Mouse (Mus musculus) G1E-ER4 (cell line): ENCODE results near the gene Nab2. TPM values are rescaled to one million over a fixed set of nuclear protein-coding genes. Genes with fewer than 3 reads are reported as not detected.

Experiments
- GATA1 ChIP-seq: IDR thresholded peaks from one replicate; pipeline ENCODE4 v1.8.0; 2012; ENCODE audit warnings: low read length, inconsistent platforms
- polyA plus RNA-seq: library from polyadenylated mRNA; stranded (reverse); fragments of >175 nt; gene quantifications from 2 replicates; pipeline ENCODE4 v1.2.3, GENCODE M21; 2012

Nab2 gene
- polyA plus RNA-seq, 1 experiment, result 76.8 TPM

DNA sequence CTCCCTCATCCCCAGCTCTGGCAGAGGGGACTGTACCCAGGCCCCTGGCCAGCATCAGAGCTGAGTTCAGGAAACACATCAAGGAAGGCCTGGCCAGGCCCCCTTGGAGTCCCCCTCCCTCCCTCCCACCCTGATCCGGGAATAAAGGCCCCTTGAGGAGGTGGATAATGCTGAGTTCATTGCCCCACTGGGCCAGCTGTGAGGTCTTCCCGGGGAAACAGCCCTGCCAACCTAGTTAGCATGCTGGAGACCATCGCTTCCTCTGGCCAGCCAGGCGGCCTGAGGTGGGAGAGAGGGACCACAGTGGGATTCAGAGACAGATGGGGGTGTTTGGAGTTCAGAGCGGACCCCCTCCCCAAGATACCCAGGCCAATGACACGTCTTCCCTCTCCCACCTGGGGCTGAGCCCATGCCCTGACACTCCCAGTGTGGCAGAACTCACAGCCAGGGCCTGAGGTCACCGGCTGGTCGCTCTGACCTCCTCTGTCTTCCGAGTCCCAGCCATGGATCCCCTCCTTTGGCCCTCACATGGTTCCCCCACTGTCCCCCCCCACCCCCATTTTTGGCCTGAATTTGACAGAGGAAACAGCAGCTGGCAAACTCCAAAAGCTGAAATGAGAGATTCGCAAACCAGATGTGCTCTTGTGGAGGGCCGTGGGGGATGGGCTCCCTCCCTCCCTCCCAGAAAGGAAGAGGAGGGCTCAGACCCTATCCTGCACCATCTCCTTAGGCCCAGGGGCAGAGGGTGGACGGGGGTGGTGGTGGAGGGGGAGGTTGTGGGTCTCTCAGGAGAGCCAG lies 53.9 kb downstream of the Nab2 start:
- TF ChIP-seq GATA1, result no peak

DNA sequence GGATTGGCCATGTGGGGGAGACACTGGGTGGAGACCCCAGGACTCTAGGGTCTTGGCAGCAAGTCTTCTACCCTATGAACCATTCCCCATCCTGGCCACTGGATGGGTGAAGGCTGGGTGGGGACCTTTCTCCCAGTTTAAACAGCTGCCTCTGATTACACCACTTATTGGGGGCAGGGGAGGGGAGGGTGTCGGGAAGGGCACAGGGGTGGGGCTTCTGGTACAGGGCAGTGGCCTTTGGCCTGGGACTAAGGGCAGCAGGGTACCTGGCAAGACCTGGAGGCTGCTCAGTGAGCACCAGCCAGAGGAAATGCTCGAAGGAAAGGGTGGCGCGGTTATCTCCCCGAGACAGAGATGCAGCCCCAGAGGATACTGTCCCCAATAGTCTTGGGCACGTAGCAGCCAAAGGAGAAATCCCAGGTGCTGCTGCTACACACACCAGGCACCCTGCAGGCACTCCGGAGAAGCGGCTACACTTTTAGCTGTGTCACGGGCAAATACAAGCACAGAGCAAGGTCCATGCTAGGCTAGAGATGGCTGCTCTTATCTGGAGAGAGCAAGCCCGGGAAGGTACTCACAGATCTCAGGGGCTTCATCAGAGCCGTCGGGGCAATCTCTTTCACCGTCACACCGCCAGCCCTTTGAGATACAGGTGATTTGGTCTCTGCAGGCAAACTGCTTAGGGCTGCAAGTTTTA lies 56.1 kb downstream of the Nab2 start:
- no peak for TF ChIP-seq GATA1

Other genes starting within 250 kb of the Nab2 start
- gene Stac3, start 166.9 kb downstream of the Nab2 start, polyA plus RNA-seq, result 0.10 and 0.22 TPM in 2 replicates
- gene Ndufa4l2, start 153.6 kb downstream of the Nab2 start, polyA plus RNA-seq, result 530 and 621 TPM in 2 replicates
- 613 and 703 TPM in 2 replicates for gene Shmt2, start 146.1 kb downstream of the Nab2 start, polyA plus RNA-seq
- gene Nxph4, start 134.0 kb downstream of the Nab2 start, polyA plus RNA-seq, result 0.25 and 0.33 TPM in 2 replicates
- 0.06 and 0.12 TPM in 2 replicates for gene Lrp1, start 47.4 kb downstream of the Nab2 start, polyA plus RNA-seq
- 30.3 and 51.0 TPM in 2 replicates for gene Stat6, start 25.6 kb downstream of the Nab2 start, polyA plus RNA-seq
- gene Nemp1, start 1.7 kb downstream of the Nab2 start, polyA plus RNA-seq, result 3.8 and 8.0 TPM in 2 replicates
- 0.05 TPM in 1 of 2 replicates, not detected in the other for gene Myo1a, start 36.6 kb upstream of the Nab2 start, polyA plus RNA-seq
- not detected in 2 replicates for gene Tac2, start 55.9 kb upstream of the Nab2 start, polyA plus RNA-seq
- 3.1 and 3.4 TPM in 2 replicates for gene Zbtb39, start 71.0 kb upstream of the Nab2 start, polyA plus RNA-seq
- gene Gpr182, start 83.2 kb upstream of the Nab2 start, polyA plus RNA-seq, result not detected in 2 replicates
- not detected in 2 replicates for gene Rdh1, start 91.2 kb upstream of the Nab2 start, polyA plus RNA-seq
- not detected in 2 replicates for gene Rdh16f1, start 91.2 kb upstream of the Nab2 start, polyA plus RNA-seq
- gene Rdh9, start 107.8 kb upstream of the Nab2 start, polyA plus RNA-seq, result not detected in 2 replicates
- not detected in 2 replicates for gene Rdh16, start 132.6 kb upstream of the Nab2 start, polyA plus RNA-seq
- not detected in 2 replicates for gene Rdh19, start 181.4 kb upstream of the Nab2 start, polyA plus RNA-seq
- gene Rdh16f2, start 197.9 kb upstream of the Nab2 start, polyA plus RNA-seq, result not detected in 2 replicates
- not detected in 2 replicates for gene Rdh7, start 220.2 kb upstream of the Nab2 start, polyA plus RNA-seq
- not detected in 2 replicates for gene Sdr9c7, start 229.9 kb upstream of the Nab2 start, polyA plus RNA-seq